ENCODE assay signal across 9 mouse cellular contexts in the genomic region with DNA sequence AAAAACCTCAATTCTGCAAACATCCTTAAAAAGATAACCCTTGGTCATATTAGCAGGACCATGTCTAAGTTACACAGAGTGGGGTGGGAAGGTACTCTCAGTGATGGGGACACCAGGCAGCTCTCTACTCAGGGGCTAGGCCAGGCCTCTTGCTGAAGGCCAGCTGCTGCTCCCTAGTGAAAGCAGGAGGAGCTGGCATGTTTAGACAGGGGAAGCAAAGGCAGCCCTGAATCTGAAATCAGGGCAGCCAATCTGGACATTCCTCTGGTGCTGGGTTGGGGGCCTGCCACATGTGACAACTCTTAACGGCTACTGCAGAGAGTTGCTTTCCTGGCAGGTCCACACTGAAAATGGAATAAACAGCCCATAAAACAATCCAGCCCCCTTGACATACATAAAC. TPM values are rescaled to one million over a fixed set of nuclear protein-coding genes. Genes with fewer than 3 reads are reported as not detected.
DNase-seq lines count a peak whose midpoint lies in the region; ATAC-seq and TF ChIP-seq lines count a peak whose summit lies in the region.
"Had no signal": no experiment of that assay in that cellular context is flagged by ENCODE, and none has a peak within 500 bp of the region (broad histone marks: within the 10 kb centered on the region; RNA-seq: fewer than 3 reads in every experiment).

No protein-coding gene starts in this region.

- peak; percentile 45 for DNase-seq in cerebellum, adult 11-12 months
- DNase-seq in cerebellum, postnatal 4 days (ENCODE audit: low spot score in 2 of 2): no peak
- no peak for DNase-seq in hindbrain, embryonic 11.5 days (ENCODE audit: low spot score)
- DNase-seq in lung, adult 2 months: no peak
- DNase-seq in urinary bladder, postnatal 14 days (ENCODE audit: low spot score): no peak

- ATAC-seq in hindbrain, embryonic 13.5 days (ENCODE audit: low FRiP score): no peak
- ATAC-seq in hindbrain, embryonic 11.5 days (ENCODE audit: low FRiP score): no peak
- ATAC-seq in lung, embryonic 15.5 days (ENCODE audit: borderline replicate concordance, extremely low read depth, low FRiP score, low TSS enrichment): no peak
- ATAC-seq in neural tube, embryonic 15.5 days (ENCODE audit: low FRiP score): no peak

- TF ChIP-seq POLR2A in lung, adult 2 months (IDR thresholded peaks at IDR 0.05; ENCODE audit: borderline replicate concordance, extremely low read depth, low read depth, low read length): no peak

- 57% methylated on average over 1 of the region's 1 CpGs for WGBS in hindbrain, embryonic 13.5 days
- 89% methylated on average over 1 of the region's 1 CpGs for WGBS in hindbrain, embryonic 11.5 days
- 41% methylated on average over 1 of the region's 1 CpGs for WGBS in lung, embryonic 15.5 days
- 25% methylated on average over 1 of the region's 1 CpGs for WGBS in lung, adult 2 months
- 24% methylated on average over 1 of the region's 1 CpGs for WGBS in neural tube, embryonic 15.5 days

- peaks cover 64% of the 10 kb centered on the region for H3K4me1 ChIP-seq in hindbrain, embryonic 13.5 days (replicated peaks)
- no peaks in the 10 kb centered on the region for H3K4me1 ChIP-seq in hindbrain, embryonic 11.5 days (replicated peaks; ENCODE audit: control insufficient read depth, insufficient read depth, low read length)
- peaks cover 56% of the 10 kb centered on the region for H3K4me1 ChIP-seq in lung, embryonic 15.5 days
- peaks cover 64% of the 10 kb centered on the region for H3K4me1 ChIP-seq in lung, adult 2 months (ENCODE audit: control insufficient read depth, insufficient read depth, low read length)
- H3K4me1 ChIP-seq in neural tube, embryonic 15.5 days: peaks cover 56% of the 10 kb centered on the region

- peak overlapping the region; percentile 75 for H3K27ac ChIP-seq in hindbrain, embryonic 13.5 days
- no peak overlapping the region for H3K27ac ChIP-seq in hindbrain, embryonic 11.5 days (ENCODE audit: low read depth, low read length)
- H3K27ac ChIP-seq in lung, embryonic 15.5 days: peak overlapping the region; percentile 72
- H3K27ac ChIP-seq in neural tube, embryonic 15.5 days (replicated peaks): peak overlapping the region; percentile 14; the same call in 1 of the 2 replicates

- H3K27me3 ChIP-seq in hindbrain, embryonic 13.5 days: no peaks in the 10 kb centered on the region
- H3K27me3 ChIP-seq in hindbrain, embryonic 11.5 days (ENCODE audit: control insufficient read depth, insufficient read depth, low read length): no peaks in the 10 kb centered on the region
- H3K27me3 ChIP-seq in lung, embryonic 15.5 days: no peaks in the 10 kb centered on the region
- H3K27me3 ChIP-seq in neural tube, embryonic 15.5 days (replicated peaks): no peaks in the 10 kb centered on the region

- H3K9me3 ChIP-seq in hindbrain, embryonic 13.5 days: no peaks in the 10 kb centered on the region
- no peaks in the 10 kb centered on the region for H3K9me3 ChIP-seq in hindbrain, embryonic 11.5 days (ENCODE audit: control insufficient read depth, low read length)
- no peaks in the 10 kb centered on the region for H3K9me3 ChIP-seq in lung, embryonic 15.5 days
- H3K9me3 ChIP-seq in neural tube, embryonic 15.5 days (replicated peaks): no peaks in the 10 kb centered on the region

- no peaks in the 10 kb centered on the region for H3K36me3 ChIP-seq in hindbrain, embryonic 13.5 days
- H3K36me3 ChIP-seq in hindbrain, embryonic 11.5 days (ENCODE audit: control insufficient read depth, insufficient read depth, low read length): no peaks in the 10 kb centered on the region
- no peaks in the 10 kb centered on the region for H3K36me3 ChIP-seq in lung, embryonic 15.5 days
- H3K36me3 ChIP-seq in neural tube, embryonic 15.5 days: no peaks in the 10 kb centered on the region

- TF ChIP-seq CTCF in lung, adult 2 months (IDR thresholded peaks at IDR 0.05; ENCODE audit: insufficient read depth, low read length): no peak

- H3K4me2 ChIP-seq in hindbrain, embryonic 13.5 days: no peak overlapping the region
- no peak overlapping the region for H3K4me2 ChIP-seq in hindbrain, embryonic 11.5 days (replicated peaks; ENCODE audit: low read depth, low read length)
- H3K4me2 ChIP-seq in lung, embryonic 15.5 days: no peak overlapping the region
- H3K4me2 ChIP-seq in neural tube, embryonic 15.5 days: no peak overlapping the region

- H3K9ac ChIP-seq in hindbrain, embryonic 13.5 days: no peak overlapping the region
- no peak overlapping the region for H3K9ac ChIP-seq in hindbrain, embryonic 11.5 days (ENCODE audit: low read depth, low read length)
- H3K9ac ChIP-seq in lung, embryonic 15.5 days: no peak overlapping the region
- H3K9ac ChIP-seq in neural tube, embryonic 15.5 days (replicated peaks): no peak overlapping the region

- no peak overlapping the region for H3K4me3 ChIP-seq in hindbrain, embryonic 13.5 days
- no peak overlapping the region for H3K4me3 ChIP-seq in hindbrain, embryonic 11.5 days (ENCODE audit: low read depth, low read length)
- no peak overlapping the region for H3K4me3 ChIP-seq in lung, embryonic 15.5 days
- no peak overlapping the region for H3K4me3 ChIP-seq in lung, adult 2 months (replicated peaks; ENCODE audit: extremely low read depth, low read depth, low read length)
- no peak overlapping the region for H3K4me3 ChIP-seq in neural tube, embryonic 15.5 days (replicated peaks)

RNA-seq across cellular contexts. Expression of a gene that starts 7.5 kb away (rescaled TPM):
- 0.19 TPM in 1 of 2 replicates, not detected in the other for polyA plus RNA-seq in hindbrain, embryonic 13.5 days (2015; fragmentation: Nextera tagmentation; extraction: Ambion mirVana)
- 0.28 TPM in 1 of 2 replicates, not detected in the other for polyA plus RNA-seq in hindbrain, embryonic 11.5 days (2014; fragmentation: Nextera tagmentation; extraction: Ambion mirVana)
- polyA plus RNA-seq in lung, embryonic 15.5 days (2015; fragmentation: Nextera tagmentation; extraction: Ambion mirVana): 0.15 and 0.26 TPM in 2 replicates
- polyA plus RNA-seq in lung, adult 2 months (2012; rRNA removed): not detected in 2 replicates
- not detected in 2 replicates for polyA plus RNA-seq in neural tube, embryonic 15.5 days (2015; fragmentation: Nextera tagmentation; extraction: Ambion mirVana)
- polyA plus RNA-seq: heart, embryonic 14.5 days had no signal

RNA-seq across cellular contexts. Expression of a gene that starts 14.6 kb away (rescaled TPM):
- 25.7 and 26.9 TPM in 2 replicates for polyA plus RNA-seq in hindbrain, embryonic 13.5 days (2015; fragmentation: Nextera tagmentation; extraction: Ambion mirVana)
- polyA plus RNA-seq in hindbrain, embryonic 11.5 days (2014; fragmentation: Nextera tagmentation; extraction: Ambion mirVana): 30.4 and 35.4 TPM in 2 replicates
- 34.4 and 35.1 TPM in 2 replicates for polyA plus RNA-seq in lung, embryonic 15.5 days (2015; fragmentation: Nextera tagmentation; extraction: Ambion mirVana)
- polyA plus RNA-seq in lung, adult 2 months (2012; rRNA removed): 88.4 and 109 TPM in 2 replicates
- polyA plus RNA-seq in neural tube, embryonic 15.5 days (2015; fragmentation: Nextera tagmentation; extraction: Ambion mirVana): 24.7 and 26.8 TPM in 2 replicates
